Mouse (Mus musculus): ENCODE data around the gene Stil.

GRCm38 (mm10) chr4:115063518-115064239 lies 63.7 kb downstream of the Stil start:
- TF ChIP-seq CTCF (IDR thresholded peaks at IDR 0.05; ENCODE audit: low read depth, low read length) (no peak), POLR2A (IDR thresholded peaks at IDR 0.05; ENCODE audit: borderline replicate concordance, low read depth, low read length) (no peak)

Data from bone marrow macrophage, adult 2 months (primary cell).